Mouse (Mus musculus) embryonic facial prominence, embryonic 10.5 days (tissue): ENCODE results near the gene Foxf1. TPM values are rescaled to one million over a fixed set of nuclear protein-coding genes. Genes with fewer than 3 reads are reported as not detected.

Source experiments
- DNase-seq: peaks from one replicate; pipeline ENCODE4 v3.0.0-alpha.2; 2017; ENCODE audit warnings: low spot score
- H3K27ac ChIP-seq: fragments of 300-500 bp; sonication (generic); replicated peaks from 2 replicates; pipeline ENCODE4 v1.5.1; 2016; ENCODE audit warnings: mild to moderate bottlenecking
- H3K27me3 ChIP-seq: fragments of 300-500 bp; sonication (generic); replicated peaks from 2 replicates; pipeline ENCODE4 v1.6.1; 2016; ENCODE audit warnings: low read depth, mild to moderate bottlenecking; ENCODE audit not compliant: poor library complexity, severe bottlenecking
- H3K36me3 ChIP-seq: fragments of 300-500 bp; sonication (generic); replicated peaks from 2 replicates; pipeline ENCODE4 v1.6.1; 2016; ENCODE audit warnings: mild to moderate bottlenecking, moderate library complexity
- H3K4me1 ChIP-seq: fragments of 300-500 bp; sonication (generic); 2 replicates; pipeline ENCODE4 v1.6.1; 2016
- H3K4me3 ChIP-seq: fragments of 300-500 bp; sonication (generic); 2 replicates; pipeline ENCODE4 v1.5.1; 2016; ENCODE audit warnings: mild to moderate bottlenecking, moderate library complexity
- H3K9me3 ChIP-seq: fragments of 300-500 bp; sonication (generic); 2 replicates; pipeline ENCODE4 v1.6.1; 2016; ENCODE audit warnings: mild to moderate bottlenecking
- WGBS: fragments of 180-500 bp; shearing (Covaris S2); methylation state at CpG from one replicate; pipeline ENCODE4 v1.1.7; 2016; 5-methylcytosine and 5-hydroxymethylcytosine counted together
- microRNA-seq: library from miRNA; unstranded; fragments of <30 nt; microRNA quantifications from one replicate; pipeline ENCODE4, GENCODE M21; 2017
- polyA plus RNA-seq: library from polyadenylated mRNA; unstranded; fragments of >200 nt; fragmentation: Nextera tagmentation; extraction: Ambion mirVana; gene quantifications from 2 replicates; pipeline ENCODE4 v1.2.1, GENCODE M21; 2016

Foxf1 gene
- polyA plus RNA-seq, 1 experiment from 2014 or later, result 28.8 TPM

GRCm38 (mm10) chr8:121128531-121129264 is 44.5 kb downstream of the Foxf1 start:
- Histone ChIP-seq H3K9me3 (peaks cover 4% of the 10 kb centered on the region; the same call in 1 of the 2 replicates), H3K27me3 (peaks cover 98% of the 10 kb centered on the region), H3K4me3 (peak overlapping the region; percentile 51), H3K36me3 (no peaks in the 10 kb centered on the region), H3K4me1 (peaks cover 64% of the 10 kb centered on the region), H3K27ac (peak overlapping the region; percentile 71)
- peak; percentile 65 for DNase-seq
- 2% methylated on average over 55 of the region's 55 CpGs for WGBS

GRCm38 (mm10) chr8:121129265-121129940 is 45.2 kb downstream of the Foxf1 start:
- H3K4me1 ChIP-seq, result peaks cover 61% of the 10 kb centered on the region
- no peaks in the 10 kb centered on the region for H3K36me3 ChIP-seq
- peaks cover 98% of the 10 kb centered on the region for H3K27me3 ChIP-seq
- no peaks in the 10 kb centered on the region for H3K9me3 ChIP-seq
- WGBS, result 15% methylated on average over 16 of the region's 16 CpGs
- DNase-seq, result no peak
- peak overlapping the region; percentile 71 for H3K27ac ChIP-seq
- H3K4me3 ChIP-seq, result peak overlapping the region; percentile 51

- Histone ChIP-seq H3K9me3 (no peaks in the 10 kb centered on the region), H3K36me3 (no peaks in the 10 kb centered on the region), H3K4me1 (peaks cover 50% of the 10 kb centered on the region), H3K27ac (no peak overlapping the region), H3K27me3 (peaks cover 95% of the 10 kb centered on the region), H3K4me3 (no peak overlapping the region)
- DNase-seq, result peak; percentile 62
- 31% methylated on average over 5 of the region's 5 CpGs for WGBS
Observed at GRCm38 (mm10) chr8:121130522-121130921, 46.3 kb downstream of the Foxf1 start.

- no peak overlapping the region for H3K27ac ChIP-seq
- H3K27me3 ChIP-seq, result peaks cover 70% of the 10 kb centered on the region
- 56% methylated on average over 5 of the region's 5 CpGs for WGBS
- H3K36me3 ChIP-seq, result peaks cover 7% of the 10 kb centered on the region; the same call in 1 of the 2 replicates
- H3K4me1 ChIP-seq, result peaks cover 26% of the 10 kb centered on the region
- no peak for DNase-seq
- peaks cover 10% of the 10 kb centered on the region for H3K9me3 ChIP-seq
- no peak overlapping the region for H3K4me3 ChIP-seq
Observed at GRCm38 (mm10) chr8:121132961-121133513, 48.9 kb downstream of the Foxf1 start.

- no peak for DNase-seq
- Histone ChIP-seq H3K27ac (no peak overlapping the region), H3K4me1 (peaks cover 16% of the 10 kb centered on the region), H3K4me3 (no peak overlapping the region), H3K27me3 (peaks cover 60% of the 10 kb centered on the region), H3K36me3 (peaks cover 7% of the 10 kb centered on the region; the same call in 1 of the 2 replicates), H3K9me3 (peaks cover 16% of the 10 kb centered on the region)
- WGBS, result 90% methylated on average over 10 of the region's 10 CpGs
Observed at GRCm38 (mm10) chr8:121134102-121134501, 49.9 kb downstream of the Foxf1 start.

GRCm38 (mm10) chr8:121134512-121134911 is 50.3 kb downstream of the Foxf1 start:
- Histone ChIP-seq H3K4me3 (no peak overlapping the region), H3K27ac (no peak overlapping the region), H3K36me3 (peaks cover 7% of the 10 kb centered on the region; the same call in 1 of the 2 replicates), H3K9me3 (peaks cover 16% of the 10 kb centered on the region), H3K4me1 (peaks cover 12% of the 10 kb centered on the region), H3K27me3 (peaks cover 57% of the 10 kb centered on the region)
- no peak for DNase-seq
- 90% methylated on average over 11 of the region's 11 CpGs for WGBS

GRCm38 (mm10) chr8:121136856-121137255 is 52.7 kb downstream of the Foxf1 start:
- peaks cover 7% of the 10 kb centered on the region; the same call in 1 of the 2 replicates for H3K4me1 ChIP-seq
- peaks cover 7% of the 10 kb centered on the region; the same call in 1 of the 2 replicates for H3K36me3 ChIP-seq
- H3K9me3 ChIP-seq, result peaks cover 16% of the 10 kb centered on the region
- DNase-seq, result no peak
- WGBS, result 92% methylated on average over 6 of the region's 6 CpGs
- H3K4me3 ChIP-seq, result no peak overlapping the region
- no peak overlapping the region for H3K27ac ChIP-seq
- H3K27me3 ChIP-seq, result peaks cover 41% of the 10 kb centered on the region

Small RNA genes lying within 50 kb of the gene (microRNA-seq; reads per million reads assigned to microRNA genes)
- not detected for gene Gm27530

Other genes starting within 250 kb of the Foxf1 start
- gene Mthfsd, start 24.0 kb downstream of the Foxf1 start, polyA plus RNA-seq, result 68.2 and 72.3 TPM in 2 replicates
- 11.7 and 15.2 TPM in 2 replicates for gene Foxc2, start 31.8 kb downstream of the Foxf1 start, polyA plus RNA-seq
- 2.8 and 4.6 TPM in 2 replicates for gene Foxl1, start 43.6 kb downstream of the Foxf1 start, polyA plus RNA-seq